Mouse (Mus musculus): Measurements from ENCODE around the gene Dlst. TPM values are rescaled to one million over a fixed set of nuclear protein-coding genes. Genes with fewer than 3 reads are reported as not detected.

The Dlst gene
- total and polyA plus RNA-seq, 3 experiments, result 163 to 376 (median 230) TPM

GRCm38 (mm10) chr12:85126986-85127603, 16.5 kb downstream of the Dlst start:
- no peak for TF ChIP-seq MAZ (IDR thresholded peaks at IDR 0.05; ENCODE audit: low read depth, low read length)
- TF ChIP-seq JUND (IDR thresholded peaks at IDR 0.05; ENCODE audit: low read depth, low read length), result no peak
- TF ChIP-seq CTCF (IDR thresholded peaks at IDR 0.05 in 2 of 3, conservative IDR thresholded peaks at IDR 0.05 in 1 of 3; ENCODE audit: control insufficient read depth in 1 of 3, insufficient read depth in 1 of 3, low read depth in 2 of 3, low read length in 3 of 3, poor library complexity in 1 of 3, severe bottlenecking in 1 of 3), result no peak
- TF ChIP-seq ELF1 (IDR thresholded peaks at IDR 0.05; ENCODE audit: low read depth, low read length), result no peak
- TF ChIP-seq USF2 (IDR thresholded peaks at IDR 0.05; ENCODE audit: borderline replicate concordance in 1 of 2, insufficient read depth in 1 of 2, low read depth in 1 of 2, low read length in 2 of 2), result no peak
- TF ChIP-seq POLR2AphosphoS2 (IDR thresholded peaks at IDR 0.05; ENCODE audit: low read length), result no peak
- no peak for TF ChIP-seq TBP (IDR thresholded peaks at IDR 0.05; ENCODE audit: low read depth, low read length)
- no peak for TF ChIP-seq MXI1 (IDR thresholded peaks at IDR 0.05; ENCODE audit: low read depth, low read length)
- no peak for TF ChIP-seq GATA1 (IDR thresholded peaks at IDR 0.05; ENCODE audit: low read depth, low read length)
- no peak for TF ChIP-seq CHD2 (IDR thresholded peaks at IDR 0.05; ENCODE audit: low read length)
- no peak for TF ChIP-seq UBTF (IDR thresholded peaks at IDR 0.05; ENCODE audit: borderline replicate concordance, insufficient read depth, low read depth, low read length)
- Histone ChIP-seq H3K4me1 (ENCODE audit: control insufficient read depth in 1 of 2, insufficient read depth in 2 of 2, low read length in 2 of 2) (no peaks in the 10 kb centered on the region), H3K27ac (ENCODE audit: control insufficient read depth, low read depth, low read length) (no peak overlapping the region), H3K27me3 (ENCODE audit: control insufficient read depth in 1 of 2, insufficient read depth in 2 of 2, low read length in 2 of 2) (no peaks in the 10 kb centered on the region), H3K36me3 (ENCODE audit: control insufficient read depth in 1 of 2, insufficient read depth in 2 of 2, low read length in 2 of 2) (peaks cover 0 to 51% of the 10 kb centered on the region in 2 experiments; a peak in 3 of 4 replicates), H3K4me3 (ENCODE audit: control insufficient read depth in 1 of 2, insufficient read depth in 1 of 2, low read depth in 2 of 2, low read length in 2 of 2) (no peak overlapping the region), H3K79me2 (ENCODE audit: control insufficient read depth, insufficient read depth, low read length, poor library complexity) (no peaks in the 10 kb centered on the region), H3K9ac (ENCODE audit: control insufficient read depth, low read depth, low read length, poor library complexity, severe bottlenecking) (no peak overlapping the region), H3K9me3 (replicated peaks; ENCODE audit: insufficient read depth, low read length) (no peaks in the 10 kb centered on the region)
- no peak for DNase-seq (ENCODE audit: low read depth, low spot score)

DNA sequence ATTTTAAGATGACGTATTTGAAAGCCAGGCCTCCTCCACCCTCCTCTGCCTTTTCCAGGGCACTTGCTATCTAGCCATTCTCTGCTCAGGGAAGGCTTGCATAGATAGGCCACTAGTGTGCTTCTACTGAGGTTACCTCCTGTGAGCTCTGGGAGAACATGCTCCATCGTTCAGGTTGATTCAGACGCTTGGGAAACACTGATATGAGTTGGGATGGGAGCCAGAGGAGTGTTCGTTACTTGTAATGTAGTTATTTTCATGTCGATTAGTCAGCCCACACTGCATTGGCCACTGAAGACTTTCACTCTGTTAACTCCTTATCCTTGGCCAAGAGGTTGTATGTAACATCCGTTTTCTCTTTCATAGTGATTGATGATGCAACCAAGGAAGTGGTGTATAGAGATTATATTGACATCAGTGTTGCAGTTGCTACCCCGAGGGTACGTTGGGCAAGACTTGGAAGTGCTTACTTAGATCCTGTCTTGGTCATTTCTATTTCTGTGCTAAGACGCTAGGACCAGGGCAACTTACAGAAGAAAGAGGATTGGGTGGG, 18.9 kb downstream of the Dlst start:
- H3K4me3 ChIP-seq (ENCODE audit: control insufficient read depth in 1 of 2, insufficient read depth in 1 of 2, low read depth in 2 of 2, low read length in 2 of 2), result no peak overlapping the region
- no peaks in the 10 kb centered on the region for H3K9me3 ChIP-seq (replicated peaks; ENCODE audit: insufficient read depth, low read length)
- no peaks in the 10 kb centered on the region for H3K79me2 ChIP-seq (ENCODE audit: control insufficient read depth, insufficient read depth, low read length, poor library complexity)
- H3K27ac ChIP-seq (ENCODE audit: control insufficient read depth, low read depth, low read length), result no peak overlapping the region
- H3K27me3 ChIP-seq (ENCODE audit: control insufficient read depth in 1 of 2, insufficient read depth in 2 of 2, low read length in 2 of 2), result no peaks in the 10 kb centered on the region
- H3K9ac ChIP-seq (ENCODE audit: control insufficient read depth, low read depth, low read length, poor library complexity, severe bottlenecking), result no peak overlapping the region
- peaks cover 15 to 46% of the 10 kb centered on the region in 2 experiments for H3K36me3 ChIP-seq (ENCODE audit: control insufficient read depth in 1 of 2, insufficient read depth in 2 of 2, low read length in 2 of 2)
- DNase-seq (ENCODE audit: low read depth, low spot score), result no peak
- peaks cover 7 to 14% of the 10 kb centered on the region in 2 experiments for H3K4me1 ChIP-seq (ENCODE audit: control insufficient read depth in 1 of 2, insufficient read depth in 2 of 2, low read length in 2 of 2)
- TF ChIP-seq E2F4 (IDR thresholded peaks at IDR 0.05; ENCODE audit: borderline replicate concordance, low read depth, low read length) (no peak), ZC3H11A (IDR thresholded peaks at IDR 0.05; ENCODE audit: low read depth, low read length) (no peak), SIN3A (IDR thresholded peaks at IDR 0.05; ENCODE audit: low read length) (no peak), MYC (IDR thresholded peaks at IDR 0.05; ENCODE audit: low read depth, low read length) (no peak), ETS1 (IDR thresholded peaks at IDR 0.05; ENCODE audit: low read depth, low read length) (no peak), CHD2 (IDR thresholded peaks at IDR 0.05; ENCODE audit: low read length) (no peak), ELF1 (IDR thresholded peaks at IDR 0.05; ENCODE audit: low read depth, low read length) (no peak), GATA1 (IDR thresholded peaks at IDR 0.05; ENCODE audit: low read depth, low read length) (no peak), JUND (IDR thresholded peaks at IDR 0.05; ENCODE audit: low read depth, low read length) (no peak), ZKSCAN1 (IDR thresholded peaks at IDR 0.05; ENCODE audit: low read depth, low read length) (no peak), POLR2AphosphoS2 (IDR thresholded peaks at IDR 0.05; ENCODE audit: low read length) (no peak), GABPA (IDR thresholded peaks at IDR 0.05; ENCODE audit: low read depth, low read length) (no peak), MAX (IDR thresholded peaks at IDR 0.05; ENCODE audit: low read length) (no peak), ZNF384 (IDR thresholded peaks at IDR 0.05; ENCODE audit: low read depth, low read length) (no peak), MAFK (IDR thresholded peaks at IDR 0.05; ENCODE audit: borderline replicate concordance, low read depth, low read length) (no peak), TAL1 (IDR thresholded peaks at IDR 0.05; ENCODE audit: low read length) (no peak)
